Mouse (Mus musculus) layer of hippocampus, postnatal 36 days (tissue): ENCODE data around the gene BC080695. TPM values are rescaled to one million over a fixed set of nuclear protein-coding genes. Genes with fewer than 3 reads are reported as not detected.
"Not testable (repeated sequence)": the region's sequence is repeated elsewhere in the genome, so short reads cannot be mapped to it uniquely, and the experiment has no call there.

ENCODE experiments used
- DNase-seq, 2 experiments: peaks; one replicate each; pipeline ENCODE4 v3.0.0; 2022
- total RNA-seq, 2 experiments: library from RNA; stranded (reverse); gene quantifications; 2 replicates each; pipeline ENCODE4 v1.2.3; 2021

BC080695 gene
- total RNA-seq = not detected

- DNase-seq = not testable (repeated sequence)
Observed at GRCm38 (mm10) chr4:143551400-143551799, at the start of gene BC080695, which contains the start of gene Gm13057. TSS of gene BC080695 (plus strand) at chr4:143551700. TSS of gene Gm13057 (plus strand) at chr4:143551709.

DNA sequence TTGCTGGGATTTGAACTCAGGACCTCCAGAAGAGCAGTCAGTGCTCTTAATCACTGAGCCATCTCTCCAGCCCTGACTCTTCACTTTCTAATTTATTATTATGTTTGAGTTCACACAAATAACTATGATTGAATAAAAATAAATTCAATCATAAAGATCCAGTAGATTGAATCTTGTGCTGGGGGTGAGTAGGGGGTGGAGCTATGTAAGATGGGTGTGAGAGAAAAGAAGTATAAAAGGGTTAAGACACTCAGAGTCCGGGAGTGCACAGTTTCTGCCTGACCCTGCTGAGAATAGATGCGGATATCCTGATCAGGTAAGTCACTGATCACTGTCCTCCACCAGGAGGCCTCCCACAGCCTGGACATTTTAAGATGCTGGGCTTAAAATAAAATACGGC lies 40.5 kb upstream of the BC080695 start, which contains the start of gene Gm13043:
Gene Gm13043 (plus strand): TSS at position 301 of the 400 bp plus-strand sequence.
- DNase-seq = no peak

- DNase-seq = not testable (repeated sequence)
Observed at GRCm38 (mm10) chr4:143535654-143536053, 15.8 kb upstream of the BC080695 start, which contains the start of gene Gm13040. TSS of gene Gm13040 (plus strand) at chr4:143535954.

- DNase-seq = not testable (repeated sequence)
Observed at GRCm38 (mm10) chr4:143611927-143612326, 60.4 kb downstream of the BC080695 start.

DNA sequence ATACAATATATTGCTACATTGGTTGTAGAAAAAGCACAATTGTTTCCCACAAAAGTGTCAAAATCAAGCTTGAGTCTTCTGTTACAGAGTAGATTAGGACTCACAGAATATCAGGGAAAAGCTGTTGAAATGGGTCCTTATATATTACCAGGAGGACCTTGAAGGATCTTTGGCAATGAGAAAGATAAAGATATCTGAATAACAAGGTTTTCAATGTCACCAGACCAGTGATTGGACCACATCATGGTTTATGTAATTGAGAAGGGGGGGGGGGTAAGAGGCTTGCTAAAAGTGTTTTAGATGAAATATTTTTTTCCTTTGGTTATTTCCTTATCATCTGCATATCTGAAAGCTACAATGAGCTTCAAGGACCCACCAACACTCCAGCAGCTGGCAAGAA lies 63.2 kb downstream of the BC080695 start, which contains the start of gene Gm13083:
Gene Gm13083 (plus strand): TSS at position 301 of the 400 bp plus-strand sequence.
- not testable (repeated sequence) for DNase-seq

DNA sequence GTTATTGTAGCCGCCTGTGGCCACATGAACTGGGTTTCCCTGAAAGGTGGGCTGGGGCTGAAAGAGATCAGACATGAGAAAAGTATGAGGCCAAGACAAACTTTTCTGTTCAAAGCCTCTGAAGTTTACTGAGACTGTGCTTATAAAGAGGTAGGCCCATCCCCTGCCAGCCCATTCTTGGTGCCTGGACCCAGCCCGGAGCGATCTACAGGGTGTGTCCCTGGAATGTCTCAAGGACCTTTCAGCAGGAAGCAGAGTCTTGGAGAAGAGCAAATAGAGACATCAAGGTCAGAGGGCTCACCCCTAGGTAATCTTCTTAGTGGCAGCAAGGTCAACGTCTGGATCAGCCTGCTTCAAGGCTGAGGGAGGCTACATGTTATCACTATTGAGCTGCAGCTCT lies 66.6 kb downstream of the BC080695 start:
- not testable (repeated sequence) for DNase-seq

Other genes with a start within 250 kb of the BC080695 start
- 1 to 10 TPM; 1.2 TPM for gene Lrrc38, start 201.9 kb upstream of the BC080695 start, total RNA-seq
- not detected for gene Pramel1, start 157.3 kb upstream of the BC080695 start, total RNA-seq
- 10 to 100 TPM; 13.5 to 15.6 TPM for gene Pramef8, start 139.3 kb upstream of the BC080695 start, total RNA-seq
- gene Oog4, start 101.4 kb upstream of the BC080695 start, total RNA-seq = not detected
- not detected for gene Gm13043, start 40.4 kb upstream of the BC080695 start, total RNA-seq
- gene Gm13040, start 15.7 kb upstream of the BC080695 start, total RNA-seq = not detected
- gene Gm13057, start within 50 bp of the BC080695 start, total RNA-seq = not detected
- gene Gm13083, start 63.3 kb downstream of the BC080695 start, total RNA-seq = not detected
- not detected for gene Gm13088, start 105.5 kb downstream of the BC080695 start, total RNA-seq
- gene Gm13089, start 151.0 kb downstream of the BC080695 start, total RNA-seq = not detected
- not detected for gene Gm13078, start 167.8 kb downstream of the BC080695 start, total RNA-seq
- gene Gm13023, start 237.7 kb downstream of the BC080695 start, total RNA-seq = not detected